Mouse (Mus musculus): ENCODE measurements around the gene Castor1. TPM values are rescaled to one million over a fixed set of nuclear protein-coding genes. Genes with fewer than 3 reads are reported as not detected.

Gene Castor1
- polyA plus RNA-seq, 1 experiment from 2014 or later = 10.3 TPM

DNA sequence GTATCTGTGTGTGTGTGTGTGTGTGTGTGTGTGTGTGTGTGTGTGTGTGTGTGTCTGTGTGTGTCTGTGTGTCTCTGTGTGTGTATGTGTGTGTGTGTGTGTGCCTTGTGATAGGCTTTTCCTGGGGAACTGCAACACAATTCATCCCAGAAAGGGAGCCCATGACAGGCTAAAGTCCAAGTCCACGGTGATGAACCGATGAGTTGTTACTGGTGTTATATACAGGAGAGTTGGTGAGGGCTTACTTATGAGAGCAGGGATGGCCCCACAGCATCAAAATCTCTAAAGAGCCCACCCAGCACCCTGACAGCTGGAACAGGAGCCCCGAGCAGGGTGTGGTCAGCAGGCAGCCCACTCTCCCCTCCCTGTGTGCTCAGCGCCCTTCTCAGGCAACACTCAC, 23.2 kb downstream of the Castor1 start:
- Histone ChIP-seq H3K4me1 (replicated peaks; ENCODE audit: control insufficient read depth, insufficient read depth, low read length) (no peaks in the 10 kb centered on the region), H3K9me3 (ENCODE audit: control insufficient read depth) (no peaks in the 10 kb centered on the region), H3K36me3 (ENCODE audit: control insufficient read depth, insufficient read depth) (no peaks in the 10 kb centered on the region), H3K27me3 (replicated peaks; ENCODE audit: control insufficient read depth, insufficient read depth, low read length) (no peaks in the 10 kb centered on the region), H3K27ac (ENCODE audit: low read depth, low read length) (peak overlapping the region; percentile 62), H3K9ac (ENCODE audit: low read depth, low read length) (no peak overlapping the region), H3K4me3 (ENCODE audit: low read depth, low read length) (no peak overlapping the region), H3K4me2 (replicated peaks; ENCODE audit: low read depth) (no peak overlapping the region; the same call in 1 of the 2 replicates)
- WGBS = 44% methylated on average over 4 of the region's 4 CpGs
- ATAC-seq = peak; percentile 67
- TF ChIP-seq CTCF (IDR thresholded peaks at IDR 0.05; ENCODE audit: low read depth) = no peak

- no peaks in the 10 kb centered on the region for H3K36me3 ChIP-seq (ENCODE audit: control insufficient read depth, insufficient read depth)
- H3K9ac ChIP-seq (ENCODE audit: low read depth, low read length) = no peak overlapping the region
- no peak for ATAC-seq
- WGBS = 58% methylated on average over 6 of the region's 6 CpGs
- no peak overlapping the region for H3K4me3 ChIP-seq (ENCODE audit: low read depth, low read length)
- H3K4me2 ChIP-seq (replicated peaks; ENCODE audit: low read depth) = no peak overlapping the region
- H3K27me3 ChIP-seq (replicated peaks; ENCODE audit: control insufficient read depth, insufficient read depth, low read length) = no peaks in the 10 kb centered on the region
- H3K27ac ChIP-seq (ENCODE audit: low read depth, low read length) = no peak overlapping the region
- peaks cover 7% of the 10 kb centered on the region; the same call in 1 of the 2 replicates for H3K4me1 ChIP-seq (replicated peaks; ENCODE audit: control insufficient read depth, insufficient read depth, low read length)
- H3K9me3 ChIP-seq (ENCODE audit: control insufficient read depth) = no peaks in the 10 kb centered on the region
- no peak for TF ChIP-seq CTCF (IDR thresholded peaks at IDR 0.05; ENCODE audit: low read depth)
These were observed 28.1 kb downstream of the Castor1 start for GRCm38 (mm10) chr11:4246126-4246525.

- Histone ChIP-seq H3K4me3 (ENCODE audit: low read depth, low read length) (no peak overlapping the region), H3K9me3 (ENCODE audit: control insufficient read depth) (no peaks in the 10 kb centered on the region), H3K4me2 (replicated peaks; ENCODE audit: low read depth) (no peak overlapping the region), H3K27ac (ENCODE audit: low read depth, low read length) (no peak overlapping the region), H3K9ac (ENCODE audit: low read depth, low read length) (no peak overlapping the region), H3K4me1 (replicated peaks; ENCODE audit: control insufficient read depth, insufficient read depth, low read length) (peaks cover 7% of the 10 kb centered on the region; the same call in 1 of the 2 replicates), H3K36me3 (ENCODE audit: control insufficient read depth, insufficient read depth) (no peaks in the 10 kb centered on the region), H3K27me3 (replicated peaks; ENCODE audit: control insufficient read depth, insufficient read depth, low read length) (no peaks in the 10 kb centered on the region)
- WGBS = 65% methylated on average over 4 of the region's 4 CpGs
- ATAC-seq = no peak
- TF ChIP-seq CTCF (IDR thresholded peaks at IDR 0.05; ENCODE audit: low read depth) = no peak
These were observed 28.6 kb downstream of the Castor1 start for GRCm38 (mm10) chr11:4246623-4247022.

DNA sequence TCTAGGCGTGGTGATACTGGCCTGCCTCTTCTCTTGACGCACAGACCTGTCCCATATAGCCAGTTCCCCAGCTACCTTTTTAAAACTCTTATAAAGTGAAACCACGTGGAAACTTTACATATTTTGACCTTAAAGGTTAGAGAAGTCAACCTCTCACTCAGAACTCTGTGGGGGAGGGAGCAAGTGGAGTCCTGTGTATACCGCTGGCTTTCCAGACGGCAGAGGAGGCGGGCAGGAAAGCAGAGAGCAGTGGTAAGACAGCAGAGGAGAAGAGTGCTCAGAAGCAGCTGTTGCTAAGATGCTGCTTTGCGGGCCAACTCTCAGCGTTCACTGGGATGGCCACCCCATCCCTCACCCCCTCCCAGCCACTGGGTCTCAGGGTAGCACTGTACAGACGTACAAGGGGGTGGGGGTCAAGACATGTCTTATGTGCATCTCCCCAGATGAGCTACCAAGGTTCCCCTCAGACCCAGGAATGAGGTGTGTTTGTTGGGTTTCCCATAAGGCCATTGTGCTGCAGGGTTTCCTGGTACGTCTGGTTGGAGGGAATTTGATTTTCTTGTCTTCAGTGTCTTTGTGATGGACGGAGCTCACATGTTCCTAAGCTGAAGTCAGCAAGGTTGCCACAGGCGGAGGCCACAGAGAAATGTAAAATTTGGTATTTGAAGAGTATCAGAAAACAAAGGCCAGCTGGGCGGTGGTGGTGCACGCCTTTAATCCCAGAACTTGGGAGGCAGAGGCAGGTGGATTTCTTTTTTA, 29.4 kb downstream of the Castor1 start:
- no peak overlapping the region for H3K4me3 ChIP-seq (ENCODE audit: low read depth, low read length)
- H3K27ac ChIP-seq (ENCODE audit: low read depth, low read length) = no peak overlapping the region
- peaks cover 7% of the 10 kb centered on the region; the same call in 1 of the 2 replicates for H3K4me1 ChIP-seq (replicated peaks; ENCODE audit: control insufficient read depth, insufficient read depth, low read length)
- no peaks in the 10 kb centered on the region for H3K36me3 ChIP-seq (ENCODE audit: control insufficient read depth, insufficient read depth)
- no peak for ATAC-seq
- H3K27me3 ChIP-seq (replicated peaks; ENCODE audit: control insufficient read depth, insufficient read depth, low read length) = no peaks in the 10 kb centered on the region
- no peak for TF ChIP-seq CTCF (IDR thresholded peaks at IDR 0.05; ENCODE audit: low read depth)
- no peak overlapping the region for H3K4me2 ChIP-seq (replicated peaks; ENCODE audit: low read depth)
- H3K9ac ChIP-seq (ENCODE audit: low read depth, low read length) = no peak overlapping the region
- 80% methylated on average over 14 of the region's 14 CpGs for WGBS
- H3K9me3 ChIP-seq (ENCODE audit: control insufficient read depth) = no peaks in the 10 kb centered on the region

- Histone ChIP-seq H3K36me3 (ENCODE audit: control insufficient read depth, insufficient read depth) (no peaks in the 10 kb centered on the region), H3K4me1 (replicated peaks; ENCODE audit: control insufficient read depth, insufficient read depth, low read length) (peaks cover 7% of the 10 kb centered on the region; the same call in 1 of the 2 replicates), H3K27ac (ENCODE audit: low read depth, low read length) (peak overlapping the region; percentile 77), H3K4me2 (replicated peaks; ENCODE audit: low read depth) (no peak overlapping the region), H3K27me3 (replicated peaks; ENCODE audit: control insufficient read depth, insufficient read depth, low read length) (no peaks in the 10 kb centered on the region), H3K9ac (ENCODE audit: low read depth, low read length) (no peak overlapping the region), H3K4me3 (ENCODE audit: low read depth, low read length) (no peak overlapping the region), H3K9me3 (ENCODE audit: control insufficient read depth) (no peaks in the 10 kb centered on the region)
- no peak for TF ChIP-seq CTCF (IDR thresholded peaks at IDR 0.05; ENCODE audit: low read depth)
- WGBS = 46% methylated on average over 3 of the region's 3 CpGs
- peak; percentile 89 for ATAC-seq
These were observed 31.1 kb downstream of the Castor1 start for GRCm38 (mm10) chr11:4249151-4249550.

DNA sequence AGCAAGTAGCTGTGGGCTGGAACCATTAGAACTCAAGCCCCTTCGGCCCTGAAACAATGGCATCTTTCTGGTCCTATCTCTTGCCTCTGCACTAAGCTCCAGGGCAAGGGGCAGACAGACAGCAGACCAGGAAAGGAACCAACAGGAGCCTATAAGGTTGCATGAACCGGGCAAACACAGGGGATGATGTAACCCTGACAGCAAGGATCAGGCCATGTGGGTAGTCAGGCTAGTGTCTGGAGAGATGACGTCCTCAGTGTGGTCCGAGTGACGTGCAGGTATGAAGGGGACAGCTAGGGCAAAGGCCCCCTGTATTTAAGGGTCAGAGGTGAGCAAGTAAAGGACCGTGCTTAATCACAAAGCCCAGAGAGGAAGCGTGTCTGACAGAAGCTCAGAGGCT, 32.3 kb downstream of the Castor1 start:
- H3K4me3 ChIP-seq (ENCODE audit: low read depth, low read length) = no peak overlapping the region
- no peaks in the 10 kb centered on the region for H3K36me3 ChIP-seq (ENCODE audit: control insufficient read depth, insufficient read depth)
- H3K4me2 ChIP-seq (replicated peaks; ENCODE audit: low read depth) = no peak overlapping the region
- H3K9ac ChIP-seq (ENCODE audit: low read depth, low read length) = no peak overlapping the region
- no peak overlapping the region for H3K27ac ChIP-seq (ENCODE audit: low read depth, low read length)
- ATAC-seq = peak; percentile 14; the same call in 1 of the 2 replicates
- WGBS = 74% methylated on average over 7 of the region's 7 CpGs
- TF ChIP-seq CTCF (IDR thresholded peaks at IDR 0.05; ENCODE audit: low read depth) = no peak
- H3K4me1 ChIP-seq (replicated peaks; ENCODE audit: control insufficient read depth, insufficient read depth, low read length) = peaks cover 7% of the 10 kb centered on the region; the same call in 1 of the 2 replicates
- H3K27me3 ChIP-seq (replicated peaks; ENCODE audit: control insufficient read depth, insufficient read depth, low read length) = no peaks in the 10 kb centered on the region
- H3K9me3 ChIP-seq (ENCODE audit: control insufficient read depth) = no peaks in the 10 kb centered on the region

All from intestine, postnatal 0 days (tissue).